Mouse (Mus musculus) embryonic facial prominence, embryonic 14.5 days (tissue): ENCODE results near the gene 2410002F23Rik. TPM values are rescaled to one million over a fixed set of nuclear protein-coding genes. Genes with fewer than 3 reads are reported as not detected.
"Not testable (repeated sequence)": the region's sequence is repeated elsewhere in the genome, so short reads cannot be mapped to it uniquely, and the experiment has no call there.

Experiments used
- ATAC-seq: fragments of 200-750 bp; cut with Nextera tagmentation; 2 replicates; pipeline ENCODE4 v1.8.0; 2017; ENCODE audit warnings: low read depth, moderate number of reproducible peaks, moderate TSS enrichment
- DNase-seq: peaks from one replicate; pipeline ENCODE4 v3.0.0-alpha.2; 2015; ENCODE audit warnings: low spot score
- H3K27ac ChIP-seq: fragments of 300-500 bp; sonication (generic); replicated peaks from 2 replicates; pipeline ENCODE4 v1.5.1; 2014; ENCODE audit warnings: low read depth, mild to moderate bottlenecking, low read length, moderate library complexity
- H3K27me3 ChIP-seq: fragments of 300-500 bp; sonication (generic); replicated peaks from 2 replicates; pipeline ENCODE4 v1.6.1; 2014; ENCODE audit warnings: low read length; ENCODE audit not compliant: control insufficient read depth, insufficient read depth
- H3K36me3 ChIP-seq: fragments of 300-500 bp; sonication (generic); 2 replicates; pipeline ENCODE4 v1.6.1; 2014; ENCODE audit warnings: low read length, mixed read lengths; ENCODE audit not compliant: control insufficient read depth, insufficient read depth
- H3K4me1 ChIP-seq: fragments of 300-500 bp; sonication (generic); 2 replicates; pipeline ENCODE4 v1.6.1; 2014; ENCODE audit warnings: antibody characterized with exemption, low read length; ENCODE audit not compliant: control insufficient read depth, insufficient read depth
- H3K4me2 ChIP-seq: fragments of 300-500 bp; sonication (generic); 2 replicates; pipeline ENCODE4 v1.6.1; 2014; ENCODE audit warnings: low read depth, mild to moderate bottlenecking, low read length, moderate library complexity, mixed read lengths
- H3K4me3 ChIP-seq: fragments of 300-500 bp; sonication (generic); 2 replicates; pipeline ENCODE4 v1.5.1; 2014; ENCODE audit warnings: low read depth, mild to moderate bottlenecking, low read length
- H3K9ac ChIP-seq: fragments of 300-500 bp; sonication (generic); 2 replicates; pipeline ENCODE4 v1.6.1; 2014; ENCODE audit warnings: low read depth, mild to moderate bottlenecking, low read length, moderate library complexity, mixed read lengths
- H3K9me3 ChIP-seq: fragments of 300-500 bp; sonication (generic); 2 replicates; pipeline ENCODE4 v1.6.1; 2016; ENCODE audit warnings: low read length; ENCODE audit not compliant: control insufficient read depth
- WGBS: fragments of 180-500 bp; shearing (Covaris S2); extraction: QIAGEN DNeasy Blood & Tissue Kit; methylation state at CpG from one replicate; pipeline ENCODE4 v1.1.7; 2014; 5-methylcytosine and 5-hydroxymethylcytosine counted together
- polyA plus RNA-seq: library from polyadenylated mRNA; unstranded; fragments of >200 nt; fragmentation: Nextera tagmentation; extraction: Ambion mirVana; gene quantifications from 2 replicates; pipeline ENCODE4 v1.2.1, GENCODE M21; 2014

Gene 2410002F23Rik
- polyA plus RNA-seq, 1 experiment from 2014 or later, result 117 TPM

- Histone ChIP-seq H3K9ac (no peak within 1 kb of the TSS), H3K27ac (no peak within 1 kb of the TSS), H3K4me2 (no peak within 1 kb of the TSS), H3K9me3 (no peaks in the 10 kb centered on the region), H3K4me3 (no peak within 1 kb of the TSS), H3K36me3 (no peaks in the 10 kb centered on the region), H3K4me1 (no peaks in the 10 kb centered on the region), H3K27me3 (no peaks in the 10 kb centered on the region)
- DNase-seq, result no peak
- 74% methylated on average over 3 of the region's 3 CpGs for WGBS
- no peak for ATAC-seq
These were observed 10.6 kb upstream of the 2410002F23Rik start, which contains the start of gene Gm36864 for GRCm38 (mm10) chr7:44235909-44236308. Gene Gm36864 (plus strand): TSS chr7:44236177.

- ATAC-seq, result no peak
These were observed 6.6 kb upstream of the 2410002F23Rik start for GRCm38 (mm10) chr7:44239913-44240312.

GRCm38 (mm10) chr7:44240712-44241111, 5.8 kb upstream of the 2410002F23Rik start:
- H3K27ac ChIP-seq, result no peak overlapping the region
- no peak for ATAC-seq
- H3K4me3 ChIP-seq, result no peak overlapping the region
- no peak for DNase-seq
- H3K9ac ChIP-seq, result no peak overlapping the region
- H3K27me3 ChIP-seq, result no peaks in the 10 kb centered on the region
- no peaks in the 10 kb centered on the region for H3K36me3 ChIP-seq
- 48% methylated on average over 1 of the region's 1 CpGs for WGBS
- H3K4me2 ChIP-seq, result no peak overlapping the region
- peaks cover 6% of the 10 kb centered on the region for H3K4me1 ChIP-seq
- no peaks in the 10 kb centered on the region for H3K9me3 ChIP-seq

More at GRCm38 (mm10) chr7:44239913-44240312, 6.6 kb upstream of the 2410002F23Rik start:
- H3K9me3 ChIP-seq, result no peaks in the 10 kb centered on the region
- no peaks in the 10 kb centered on the region for H3K4me1 ChIP-seq
- H3K27ac ChIP-seq, result no peak overlapping the region
- no peak overlapping the region for H3K9ac ChIP-seq
- H3K4me3 ChIP-seq, result no peak overlapping the region
- no peaks in the 10 kb centered on the region for H3K36me3 ChIP-seq
- no peak for DNase-seq
- no peaks in the 10 kb centered on the region for H3K27me3 ChIP-seq
- no peak overlapping the region for H3K4me2 ChIP-seq
- 45% methylated on average over 2 of the region's 2 CpGs for WGBS

GRCm38 (mm10) chr7:44241163-44241562, 5.4 kb upstream of the 2410002F23Rik start:
- ATAC-seq, result no peak
- 56% methylated on average over 2 of the region's 2 CpGs for WGBS
- peaks cover 6% of the 10 kb centered on the region for H3K4me1 ChIP-seq
- H3K4me3 ChIP-seq, result no peak overlapping the region
- H3K4me2 ChIP-seq, result no peak overlapping the region
- no peak for DNase-seq
- no peaks in the 10 kb centered on the region for H3K36me3 ChIP-seq
- no peak overlapping the region for H3K9ac ChIP-seq
- no peaks in the 10 kb centered on the region for H3K9me3 ChIP-seq
- no peak overlapping the region for H3K27ac ChIP-seq
- H3K27me3 ChIP-seq, result no peaks in the 10 kb centered on the region

- no peak overlapping the region for H3K27ac ChIP-seq
- H3K27me3 ChIP-seq, result no peaks in the 10 kb centered on the region
- ATAC-seq (no peak), DNase-seq (no peak)
- peaks cover 14% of the 10 kb centered on the region for H3K4me1 ChIP-seq
- no peak overlapping the region for H3K9ac ChIP-seq
- no peak overlapping the region for H3K4me2 ChIP-seq
- WGBS, result 61% methylated on average over 1 of the region's 1 CpGs
- peaks cover 13% of the 10 kb centered on the region for H3K36me3 ChIP-seq
- H3K9me3 ChIP-seq, result no peaks in the 10 kb centered on the region
- no peak overlapping the region for H3K4me3 ChIP-seq
These were observed 2.4 kb upstream of the 2410002F23Rik start for GRCm38 (mm10) chr7:44244080-44244479.

- DNase-seq (peak; percentile 71), ATAC-seq (peak; percentile 16)
- Histone ChIP-seq H3K4me2 (peak overlapping the region; percentile 80), H3K36me3 (peaks cover 38% of the 10 kb centered on the region), H3K27ac (peak overlapping the region; percentile 95), H3K4me1 (peaks cover 14% of the 10 kb centered on the region), H3K4me3 (peak overlapping the region; percentile 86), H3K9ac (peak overlapping the region; percentile 99), H3K27me3 (no peaks in the 10 kb centered on the region), H3K9me3 (no peaks in the 10 kb centered on the region)
- under 1% methylated on average over 22 of the region's 23 CpGs for WGBS
These were observed 505 bp downstream of the 2410002F23Rik start for GRCm38 (mm10) chr7:44246984-44247470.

- H3K27ac ChIP-seq, result no peak overlapping the region
- H3K27me3 ChIP-seq, result no peaks in the 10 kb centered on the region
- H3K4me3 ChIP-seq, result peak overlapping the region; percentile 86
- H3K4me1 ChIP-seq, result peaks cover 14% of the 10 kb centered on the region
- H3K4me2 ChIP-seq, result peak overlapping the region; percentile 80
- ATAC-seq (no peak), DNase-seq (no peak)
- peak overlapping the region; percentile 99 for H3K9ac ChIP-seq
- 82% methylated on average over 2 of the region's 2 CpGs for WGBS
- peaks cover 48% of the 10 kb centered on the region for H3K36me3 ChIP-seq
- no peaks in the 10 kb centered on the region for H3K9me3 ChIP-seq
These were observed 1.4 kb downstream of the 2410002F23Rik start for GRCm38 (mm10) chr7:44247971-44248370.

- Histone ChIP-seq H3K4me2 (no peak overlapping the region), H3K36me3 (peaks cover 58% of the 10 kb centered on the region), H3K4me3 (no peak overlapping the region), H3K27me3 (no peaks in the 10 kb centered on the region), H3K9me3 (no peaks in the 10 kb centered on the region), H3K4me1 (peaks cover 14% of the 10 kb centered on the region), H3K27ac (no peak overlapping the region), H3K9ac (no peak overlapping the region)
- DNase-seq (no peak), ATAC-seq (no peak)
- 93% methylated on average over 4 of the region's 4 CpGs for WGBS
These were observed 2.7 kb downstream of the 2410002F23Rik start for GRCm38 (mm10) chr7:44249248-44249647.

GRCm38 (mm10) chr7:44250732-44251275, 4.3 kb downstream of the 2410002F23Rik start:
- peaks cover 63% of the 10 kb centered on the region for H3K36me3 ChIP-seq
- ATAC-seq, H3K9ac ChIP-seq, H3K27ac ChIP-seq, DNase-seq, H3K4me2 ChIP-seq, H3K4me1 ChIP-seq, H3K9me3 ChIP-seq, H3K4me3 ChIP-seq, H3K27me3 ChIP-seq: not testable (repeated sequence)
- whole genome bisulfite sequencing, result 88% methylated on average over 17 of the region's 17 CpGs
